Mouse (Mus musculus) neutrophil, adult 5-6 weeks (primary cell): ENCODE results near the gene Tecpr1. TPM values are rescaled to one million over a fixed set of nuclear protein-coding genes. Genes with fewer than 3 reads are reported as not detected.

Experiments used
- ATAC-seq: fragments of 151-379, 151-347 bp; 2 replicates; pipeline ENCODE4 v1.8.0; 2017; ENCODE audit warnings: mild to moderate bottlenecking, moderate TSS enrichment; ENCODE audit not compliant: insufficient number of reproducible peaks, poor library complexity, low FRiP score, severe bottlenecking; ENCODE audit errors: extremely low read depth
- total RNA-seq: library from RNA; stranded (forward); fragments of 200-1000 nt; gene quantifications from 2 replicates; pipeline ENCODE4 v1.2.3, GENCODE M21; 2017

The Tecpr1 gene
- total RNA-seq, 1 experiment from 2014 or later = 43.5 TPM

DNA sequence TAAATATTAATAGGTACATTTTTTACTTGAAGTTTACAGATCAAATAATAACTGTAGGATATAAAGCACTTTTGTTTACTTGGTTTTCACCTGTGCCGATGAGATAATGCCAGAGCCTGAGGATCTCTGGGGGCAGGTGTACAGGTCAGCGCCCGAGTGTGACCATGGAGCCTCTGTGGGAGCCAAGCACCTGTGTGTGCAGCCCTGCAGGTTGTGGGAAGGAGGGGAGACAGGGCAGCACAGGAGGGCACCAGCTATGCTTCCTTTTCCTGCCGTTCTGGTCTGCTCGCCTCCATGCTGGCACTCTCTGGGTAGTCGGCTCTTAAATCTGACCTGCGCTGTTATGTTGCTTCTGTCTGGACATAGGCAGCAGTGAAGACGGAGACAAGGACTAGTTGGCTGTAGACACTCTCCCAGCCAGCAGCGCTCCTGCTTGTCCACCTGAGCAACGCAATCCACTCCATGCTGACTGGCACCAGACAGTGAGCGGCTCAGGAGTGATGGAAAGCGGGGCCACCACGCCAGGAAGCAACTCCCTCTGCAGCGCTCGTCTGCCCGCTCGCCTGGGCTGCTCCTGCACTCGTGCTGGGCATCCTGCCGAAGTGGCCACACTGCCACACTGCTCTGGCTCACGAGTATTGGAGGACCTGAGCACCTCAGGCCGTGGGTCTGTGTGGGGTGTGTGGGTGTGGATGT, 38.9 kb downstream of the Tecpr1 start:
- ATAC-seq = no peak

- ATAC-seq = peak; percentile 22; the same call in 1 of the 2 replicates
These were observed 39.6 kb downstream of the Tecpr1 start for GRCm38 (mm10) chr5:144183647-144184335.

GRCm38 (mm10) chr5:144183248-144183559, 40.2 kb downstream of the Tecpr1 start:
- ATAC-seq = no peak

DNA sequence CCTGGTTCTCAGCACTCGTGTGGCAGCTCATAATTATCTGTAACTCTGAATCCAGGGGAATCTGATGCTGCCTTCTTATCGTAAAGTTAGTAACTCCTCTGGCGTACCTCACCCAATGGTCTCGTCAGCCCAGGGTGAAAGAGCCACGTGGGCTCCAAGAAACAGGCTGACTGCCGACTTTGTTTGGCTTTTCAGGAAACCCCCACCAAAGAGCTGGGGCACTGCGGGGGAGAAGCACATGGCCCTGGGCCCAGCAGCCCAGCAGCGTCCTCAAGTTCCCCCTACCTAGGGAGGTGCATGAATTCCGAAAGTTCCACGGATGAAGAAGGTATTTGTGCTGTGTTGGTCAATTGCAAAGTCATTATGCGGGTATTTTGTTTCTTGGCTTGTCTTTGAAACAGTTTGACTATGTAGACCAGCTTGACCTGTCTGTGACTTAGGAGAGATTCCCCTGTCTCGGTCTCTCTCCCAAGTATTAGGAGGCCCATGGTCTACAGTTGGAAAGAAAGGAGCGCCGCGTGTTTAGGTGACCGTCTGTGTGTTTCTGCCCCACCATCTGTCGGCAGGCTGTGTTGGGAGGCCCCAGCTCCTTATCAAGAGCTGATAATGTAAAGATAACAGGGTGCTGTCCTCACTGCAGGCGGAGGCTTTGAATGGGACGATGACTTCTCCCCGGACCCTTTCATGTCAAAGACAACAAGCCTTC, 40.7 kb downstream of the Tecpr1 start:
- no peak for ATAC-seq

GRCm38 (mm10) chr5:144181249-144181648, 42.2 kb downstream of the Tecpr1 start:
- peak; percentile 71 for ATAC-seq

DNA sequence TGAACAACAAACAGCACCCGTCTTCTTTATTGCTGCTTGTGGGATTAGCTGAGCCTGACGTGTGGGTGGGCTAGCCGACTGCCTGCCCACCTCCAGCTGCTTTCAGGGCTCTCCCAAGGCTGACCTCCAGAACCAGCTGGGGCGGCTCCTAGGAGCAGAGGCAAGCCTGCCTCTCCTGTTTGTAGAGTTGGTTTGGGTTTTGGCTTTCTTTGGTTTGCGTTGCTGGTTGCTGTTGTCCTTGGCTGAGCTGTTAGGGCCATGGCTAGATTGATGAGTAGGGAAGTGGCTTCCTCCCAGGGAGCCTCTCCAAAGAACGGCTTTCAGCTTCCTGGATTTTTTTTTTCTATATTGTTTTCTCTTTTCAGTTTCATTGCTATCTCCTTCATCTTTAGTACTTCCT, 45.2 kb downstream of the Tecpr1 start:
- ATAC-seq = no peak

GRCm38 (mm10) chr5:144173648-144174047, 49.8 kb downstream of the Tecpr1 start:
- no peak for ATAC-seq

DNA sequence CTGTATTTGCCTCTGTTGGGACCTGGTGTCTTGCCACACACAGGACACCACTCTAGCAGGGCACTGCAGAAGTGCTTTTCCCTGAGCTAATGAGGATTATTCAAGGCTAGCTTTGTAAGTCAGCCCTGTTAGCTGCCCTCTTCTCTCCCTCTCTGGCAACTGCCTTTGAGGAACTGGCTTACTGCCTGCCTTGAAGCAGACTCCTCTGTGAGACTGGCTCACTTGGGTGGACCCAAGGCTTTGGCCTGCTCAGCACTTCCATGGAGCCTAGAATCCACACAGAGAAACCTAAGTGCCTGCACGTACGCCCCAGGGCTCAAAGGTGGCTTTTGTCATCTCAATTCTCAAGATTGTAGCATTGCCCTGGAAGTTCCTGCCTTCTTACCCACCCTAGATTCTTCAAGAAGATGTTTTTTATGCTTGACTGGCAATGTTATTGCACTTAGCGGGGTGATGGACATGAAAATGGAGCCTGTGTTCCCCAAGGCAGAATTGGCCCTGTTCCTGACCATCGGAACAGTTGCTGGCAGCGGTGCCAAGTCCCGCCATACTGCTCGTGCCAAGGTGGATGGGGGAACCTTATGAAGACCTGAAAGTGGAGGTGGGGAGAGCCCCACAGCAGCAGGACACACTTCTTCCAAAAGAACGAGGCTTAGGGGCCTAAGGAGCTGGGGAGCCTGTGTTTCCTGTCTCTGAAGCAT, 54.0 kb downstream of the Tecpr1 start:
- no peak for ATAC-seq

GRCm38 (mm10) chr5:144165756-144166155, 57.7 kb downstream of the Tecpr1 start:
- peak; percentile 47; the same call in 1 of the 2 replicates for ATAC-seq

- no peak for ATAC-seq
These were observed 60.5 kb downstream of the Tecpr1 start for GRCm38 (mm10) chr5:144162813-144163517.

DNA sequence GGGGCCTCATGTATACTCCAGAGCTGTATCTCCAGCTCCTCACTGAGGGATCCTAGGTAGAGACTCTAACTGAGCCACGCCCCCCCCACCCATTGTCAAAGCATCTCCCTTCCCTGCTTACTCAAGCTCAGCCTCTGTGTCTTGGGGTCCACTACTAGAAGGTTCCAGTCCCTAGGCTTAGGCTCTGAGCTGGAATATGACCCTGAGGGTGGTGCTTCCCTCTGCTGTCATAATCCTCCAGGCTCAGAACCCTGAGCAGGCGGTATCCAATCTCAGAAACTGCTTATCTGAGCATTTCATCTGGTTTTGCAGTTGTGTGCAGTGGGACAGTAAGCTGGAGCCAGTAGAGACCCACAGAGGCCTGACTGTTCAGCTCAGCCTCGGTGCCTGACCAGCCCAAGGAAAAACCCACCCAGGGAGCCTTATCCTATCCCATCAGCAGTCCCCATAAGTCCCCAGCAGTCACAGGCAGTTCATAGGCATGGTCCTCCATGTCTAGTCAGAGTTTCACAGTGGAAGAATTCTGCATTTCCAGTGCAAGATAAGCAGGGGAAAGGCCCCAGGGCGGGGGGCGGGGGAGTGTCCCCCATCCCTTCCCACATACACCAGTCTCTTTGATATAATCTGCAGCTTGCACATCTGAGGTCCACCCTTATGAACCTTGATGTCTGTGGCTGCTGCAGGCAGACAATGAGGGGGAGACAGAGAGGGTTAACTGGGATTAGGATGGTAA, 61.2 kb downstream of the Tecpr1 start:
- no peak for ATAC-seq

- no peak for ATAC-seq
These were observed 64.3 kb downstream of the Tecpr1 start for GRCm38 (mm10) chr5:144159137-144159536.

DNA sequence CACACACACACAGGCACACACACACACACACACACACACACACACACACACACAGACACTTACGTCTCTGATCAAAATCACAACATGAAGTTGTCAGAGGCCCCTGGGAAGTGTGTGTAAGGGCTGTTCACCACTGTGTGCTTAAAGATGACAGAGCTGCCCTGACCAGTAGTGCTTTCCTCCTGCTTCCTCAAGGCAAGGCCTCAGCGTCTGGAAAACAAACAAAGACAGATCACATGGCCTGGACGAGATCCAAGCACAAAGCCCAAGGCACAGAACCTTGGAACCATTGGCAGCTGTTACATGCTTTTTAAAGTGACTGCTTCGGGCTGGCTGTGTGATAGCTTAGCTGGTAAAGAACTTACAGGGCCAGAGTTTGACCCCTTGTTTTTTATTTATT, 64.8 kb downstream of the Tecpr1 start:
- no peak for ATAC-seq

GRCm38 (mm10) chr5:144154528-144154927, 68.9 kb downstream of the Tecpr1 start:
- ATAC-seq = peak; percentile 62

- no peak for ATAC-seq
These were observed 72.1 kb downstream of the Tecpr1 start for GRCm38 (mm10) chr5:144151270-144151669.

GRCm38 (mm10) chr5:144149530-144149929, 73.9 kb downstream of the Tecpr1 start:
- ATAC-seq = no peak

GRCm38 (mm10) chr5:144146898-144147297, 76.5 kb downstream of the Tecpr1 start:
- no peak for ATAC-seq
